Mouse (Mus musculus) CD4-positive, CD25-positive, alpha-beta regulatory T cell, adult 2 months (primary cell): ENCODE measurements around the gene Focad.
"Not testable (repeated sequence)": the region's sequence is repeated elsewhere in the genome, so short reads cannot be mapped to it uniquely, and the experiment has no call there.

Experiments used
- DNase-seq: peaks from one replicate; pipeline ENCODE4 v3.0.0-alpha.2; 2012; ENCODE audit warnings: low read depth, low spot score

The Focad gene

DNA sequence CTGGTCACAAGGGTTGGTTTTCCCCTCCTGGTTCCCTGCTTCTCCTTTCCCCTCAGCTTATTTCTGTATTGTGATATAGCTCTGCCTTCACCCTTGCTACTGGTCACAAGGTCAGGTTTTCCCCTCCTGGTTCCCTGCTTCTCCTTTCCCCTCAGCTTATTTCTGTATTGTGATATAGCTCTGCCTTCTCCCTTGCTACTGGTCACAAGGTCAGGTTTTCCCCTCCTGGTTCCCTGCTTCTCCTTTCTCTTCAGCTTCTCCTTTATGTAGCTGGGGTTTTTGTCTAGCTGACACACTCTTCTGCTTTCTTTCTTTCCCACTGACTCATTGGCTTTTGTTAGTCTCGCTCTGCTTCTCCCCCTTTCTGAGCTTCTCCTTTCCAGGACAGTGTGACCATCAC, 296.2 kb downstream of the Focad start:
- not testable (repeated sequence) for DNase-seq

DNA sequence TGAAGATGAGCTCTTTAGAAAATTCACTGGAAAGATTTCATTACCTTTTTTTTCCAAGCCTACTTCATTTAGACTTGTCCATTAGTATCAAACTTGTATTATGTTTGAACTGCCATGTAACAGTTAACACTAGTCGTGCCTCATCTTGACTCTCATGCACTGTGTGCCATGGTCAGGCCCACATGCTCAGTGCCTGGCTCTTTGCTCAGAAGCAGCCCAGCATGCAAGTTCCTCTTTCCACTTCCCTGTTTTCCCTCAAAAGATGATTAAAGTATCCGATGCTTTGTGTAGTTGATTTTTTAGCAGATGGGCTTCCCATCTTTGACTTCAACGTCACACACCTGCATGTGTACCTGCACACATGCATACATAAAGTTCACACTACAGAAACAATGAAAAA, 301.3 kb downstream of the Focad start:
- no peak for DNase-seq

- no peak for DNase-seq
These were observed 302.6 kb downstream of the Focad start for GRCm38 (mm10) chr4:88396995-88397521.

- DNase-seq: no peak
These were observed 306.0 kb downstream of the Focad start for GRCm38 (mm10) chr4:88400302-88400991.

GRCm38 (mm10) chr4:88400992-88401313, 306.5 kb downstream of the Focad start:
- DNase-seq: no peak

GRCm38 (mm10) chr4:88402884-88403283, 308.5 kb downstream of the Focad start:
- DNase-seq: no peak

- no peak for DNase-seq
These were observed 312.7 kb downstream of the Focad start for GRCm38 (mm10) chr4:88406887-88407696.

DNA sequence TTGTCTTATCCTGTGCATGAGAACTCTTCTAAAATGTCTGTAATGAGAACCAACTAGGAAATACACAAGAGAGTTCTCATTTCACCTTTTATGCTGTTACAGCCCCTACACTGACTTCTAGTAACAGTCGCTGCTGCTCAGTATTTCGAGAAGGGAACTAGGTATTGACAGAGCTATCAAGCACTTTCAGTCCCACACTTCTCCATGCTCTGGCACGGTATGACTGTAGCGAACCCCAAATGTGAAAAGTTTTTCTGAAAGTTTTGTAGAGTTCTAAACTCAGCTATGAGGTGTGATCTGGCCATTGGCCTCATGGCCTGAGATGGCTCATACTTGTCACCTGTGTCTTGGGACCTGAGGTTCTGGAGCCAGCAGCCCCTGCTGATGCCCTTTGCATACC, 314.9 kb downstream of the Focad start:
- DNase-seq: no peak

- DNase-seq: no peak
These were observed 317.9 kb downstream of the Focad start for GRCm38 (mm10) chr4:88412331-88412730.

DNA sequence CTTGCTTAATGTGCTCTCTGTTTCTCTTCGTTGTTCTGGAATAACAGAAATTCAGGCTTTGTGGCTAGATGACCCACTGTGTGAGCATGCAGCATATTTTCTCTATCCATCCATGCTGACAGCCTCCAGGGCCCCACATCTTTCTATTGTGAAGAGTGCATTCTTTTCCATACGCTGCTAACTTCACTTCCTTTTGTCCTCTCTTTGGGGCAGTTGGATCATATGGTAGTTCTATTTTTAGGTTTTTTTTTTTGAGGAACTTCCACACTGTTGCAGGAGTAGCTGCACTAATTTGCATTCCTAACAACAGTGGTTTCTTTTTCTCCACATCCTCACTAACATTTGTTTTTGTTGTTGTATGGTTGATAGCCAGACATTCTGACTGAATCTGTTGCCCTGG, 320.6 kb downstream of the Focad start:
- no peak for DNase-seq

GRCm38 (mm10) chr4:88419378-88419777, 324.9 kb downstream of the Focad start:
- no peak for DNase-seq

- DNase-seq: no peak
These were observed 330.1 kb downstream of the Focad start for GRCm38 (mm10) chr4:88424563-88424962.

DNA sequence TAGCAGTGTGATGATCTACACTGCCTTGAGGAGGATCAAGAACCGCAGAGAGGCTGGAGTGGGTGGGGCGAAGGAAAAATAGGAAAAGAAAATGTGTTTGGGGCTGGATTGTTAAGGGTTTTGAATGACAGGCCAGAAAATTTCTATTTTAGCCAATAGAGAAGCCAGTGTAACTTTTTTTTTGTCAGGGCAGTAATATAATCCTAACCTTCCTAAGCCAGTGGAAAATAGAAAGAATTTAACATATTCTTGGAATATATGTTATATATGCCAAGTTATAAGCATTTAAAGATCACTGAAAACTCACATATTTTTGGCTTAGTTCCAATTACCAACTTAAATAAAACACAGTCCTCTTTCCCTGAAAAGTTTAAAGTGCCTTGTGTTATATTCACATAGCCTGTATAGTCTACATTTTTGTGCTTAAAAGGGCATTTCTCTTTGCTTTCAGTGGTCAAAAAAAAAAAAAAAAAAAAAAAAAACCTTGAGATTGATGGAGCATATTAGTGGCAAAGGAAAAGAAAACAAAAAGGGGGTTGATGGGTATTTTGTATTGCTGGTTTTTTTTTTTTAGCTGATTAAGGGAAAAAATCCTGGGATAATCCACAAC, 333.3 kb downstream of the Focad start:
- no peak for DNase-seq

GRCm38 (mm10) chr4:88432412-88433024, 338.1 kb downstream of the Focad start:
- DNase-seq: no peak

DNA sequence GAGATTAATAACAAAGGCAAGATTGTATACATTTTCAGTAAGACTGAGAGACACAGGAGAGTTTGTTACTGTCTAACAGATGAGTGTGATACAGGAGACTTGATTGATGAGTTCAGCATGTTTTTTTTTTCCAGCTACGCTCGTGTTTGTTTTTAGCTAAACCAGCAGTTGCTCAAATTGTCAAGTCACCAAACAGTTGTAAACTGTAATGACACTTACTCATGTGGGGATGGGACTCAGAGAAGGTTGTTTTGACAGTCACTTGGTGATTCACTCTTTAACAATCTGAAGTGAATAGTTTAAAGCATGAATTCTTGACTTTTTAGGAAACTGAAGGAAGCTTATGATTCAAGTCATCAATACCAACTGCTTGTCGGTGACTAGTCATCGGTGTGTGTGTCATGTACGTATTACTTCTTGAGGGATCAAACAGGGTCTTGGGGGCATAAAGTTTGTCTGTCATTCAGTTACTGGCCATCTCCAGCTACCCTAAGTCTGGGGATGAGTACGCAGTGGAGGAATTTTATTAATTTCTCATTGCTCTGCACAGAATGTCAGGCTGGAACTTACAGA, 342.2 kb downstream of the Focad start:
- DNase-seq: no peak

GRCm38 (mm10) chr4:88437166-88437565, 342.7 kb downstream of the Focad start:
- no peak for DNase-seq

- DNase-seq: no peak
These were observed 343.5 kb downstream of the Focad start for GRCm38 (mm10) chr4:88437917-88438316.

- no peak for DNase-seq
These were observed 344.0 kb downstream of the Focad start, which contains the start of gene Hacd4 for GRCm38 (mm10) chr4:88438326-88438989. Hacd4 (minus strand) TSS chr4:88438928.

DNA sequence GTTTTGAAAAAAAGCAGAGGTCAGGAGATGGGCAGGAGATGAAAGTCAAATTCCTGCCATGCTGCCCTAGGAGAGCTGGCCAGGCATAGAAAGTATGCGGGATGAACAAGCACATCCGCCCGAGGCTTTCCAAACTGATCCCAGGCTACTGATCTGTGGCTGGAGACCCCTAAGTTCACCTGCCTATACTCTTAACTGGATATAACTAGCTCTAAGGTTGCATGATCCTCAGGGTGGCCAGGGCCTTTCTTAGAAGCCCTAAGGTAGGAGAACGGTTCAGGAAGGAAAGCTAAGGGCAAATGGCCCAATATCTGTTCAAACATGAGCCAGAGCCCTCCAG, 344.5 kb downstream of the Focad start:
- no peak for DNase-seq

GRCm38 (mm10) chr4:88439669-88440123, 345.3 kb downstream of the Focad start:
- no peak for DNase-seq

GRCm38 (mm10) chr4:88440814-88441213, 346.4 kb downstream of the Focad start:
- DNase-seq: no peak
